Mouse (Mus musculus): ENCODE measurements around the gene Cyp2b9. TPM values are rescaled to one million over a fixed set of nuclear protein-coding genes. Genes with fewer than 3 reads are reported as not detected.
"Not testable (repeated sequence)": the region's sequence is repeated elsewhere in the genome, so short reads cannot be mapped to it uniquely, and the experiment has no call there.

Cyp2b9 gene
- polyA plus RNA-seq (2015; fragmentation: Nextera tagmentation; extraction: Ambion mirVana) = not detected in 2 replicates

DNA sequence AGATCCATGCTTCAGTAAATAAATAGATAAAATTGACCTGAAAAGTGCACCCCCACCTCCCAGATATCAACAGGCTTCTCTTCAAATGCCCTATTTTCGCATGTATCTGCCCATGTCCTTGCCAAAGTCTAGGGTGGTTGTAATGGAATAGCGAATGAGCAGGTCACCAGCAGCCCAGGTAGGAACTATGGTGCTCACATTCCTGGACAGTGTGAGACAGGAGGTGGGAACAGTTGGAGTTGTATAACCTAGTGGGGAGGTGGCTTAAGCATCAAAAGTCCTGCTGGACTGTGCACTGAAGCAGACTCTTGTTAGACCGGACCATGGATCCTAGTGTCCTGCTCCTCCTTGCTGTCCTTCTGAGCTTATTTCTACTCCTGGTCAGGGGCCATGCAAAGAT, at the start of gene Cyp2b9:
TSS of gene Cyp2b9 (plus strand) at position 301 of the 400 bp plus-strand sequence.
- not testable (repeated sequence) for H3K27me3 ChIP-seq (replicated peaks; ENCODE audit: control insufficient read depth, insufficient read depth, low read length); H3K27ac ChIP-seq (ENCODE audit: low read length); H3K4me3 ChIP-seq (ENCODE audit: low read length); H3K9me3 ChIP-seq (ENCODE audit: control insufficient read depth, low read length); H3K4me1 ChIP-seq (ENCODE audit: control insufficient read depth, insufficient read depth, low read length); H3K36me3 ChIP-seq (ENCODE audit: control insufficient read depth, insufficient read depth, low read length); H3K9ac ChIP-seq (ENCODE audit: low read depth, low read length); H3K4me2 ChIP-seq (ENCODE audit: low read depth, low read length); ATAC-seq
- 85% methylated on average over 2 of the region's 3 CpGs for WGBS

DNA sequence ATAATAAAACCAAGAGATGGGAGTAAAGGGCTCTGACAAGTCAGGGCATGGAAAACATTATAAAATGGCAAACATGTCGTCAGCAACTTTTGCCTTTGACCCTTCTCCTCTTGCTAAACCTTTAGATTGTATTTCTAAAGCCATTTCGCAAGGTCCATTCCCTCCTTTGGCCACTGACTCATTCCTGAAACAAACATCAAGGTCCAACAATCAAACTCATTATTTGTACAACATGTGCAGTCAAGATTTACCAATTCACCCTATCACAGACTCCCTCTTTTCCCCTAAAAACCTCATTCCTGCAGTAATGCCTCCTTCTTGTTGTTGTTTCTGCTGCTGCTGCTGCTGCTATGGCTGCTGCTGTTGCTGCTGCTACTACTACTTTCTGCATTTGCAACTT, 33.6 kb upstream of the Cyp2b9 start:
- H3K4me3 ChIP-seq (ENCODE audit: low read length); H3K9ac ChIP-seq (ENCODE audit: low read depth, low read length); H3K9me3 ChIP-seq (ENCODE audit: control insufficient read depth, low read length); H3K27me3 ChIP-seq (replicated peaks; ENCODE audit: control insufficient read depth, insufficient read depth, low read length); H3K36me3 ChIP-seq (ENCODE audit: control insufficient read depth, insufficient read depth, low read length); H3K4me1 ChIP-seq (ENCODE audit: control insufficient read depth, insufficient read depth, low read length); ATAC-seq; H3K27ac ChIP-seq (ENCODE audit: low read length); H3K4me2 ChIP-seq (ENCODE audit: low read depth, low read length): not testable (repeated sequence)
- no CpG with 5 or more reads among the region's 2 CpGs for WGBS

GRCm38 (mm10) chr7:26143657-26144056, 29.6 kb upstream of the Cyp2b9 start:
- not testable (repeated sequence) for H3K27ac ChIP-seq (ENCODE audit: low read length); H3K9ac ChIP-seq (ENCODE audit: low read depth, low read length); H3K27me3 ChIP-seq (replicated peaks; ENCODE audit: control insufficient read depth, insufficient read depth, low read length); H3K36me3 ChIP-seq (ENCODE audit: control insufficient read depth, insufficient read depth, low read length); ATAC-seq; H3K4me3 ChIP-seq (ENCODE audit: low read length); H3K4me2 ChIP-seq (ENCODE audit: low read depth, low read length); H3K4me1 ChIP-seq (ENCODE audit: control insufficient read depth, insufficient read depth, low read length); H3K9me3 ChIP-seq (ENCODE audit: control insufficient read depth, low read length)
- no CpG with 5 or more reads among the region's 3 CpGs for WGBS

- not testable (repeated sequence) for H3K4me1 ChIP-seq (ENCODE audit: control insufficient read depth, insufficient read depth, low read length); H3K4me2 ChIP-seq (ENCODE audit: low read depth, low read length); H3K27me3 ChIP-seq (replicated peaks; ENCODE audit: control insufficient read depth, insufficient read depth, low read length); ATAC-seq; H3K4me3 ChIP-seq (ENCODE audit: low read length); H3K36me3 ChIP-seq (ENCODE audit: control insufficient read depth, insufficient read depth, low read length); H3K9me3 ChIP-seq (ENCODE audit: control insufficient read depth, low read length); H3K9ac ChIP-seq (ENCODE audit: low read depth, low read length); H3K27ac ChIP-seq (ENCODE audit: low read length)
- 74% methylated on average over 2 of the region's 3 CpGs for WGBS
Measured at GRCm38 (mm10) chr7:26168765-26169536, 4.3 kb upstream of the Cyp2b9 start.

- Histone ChIP-seq H3K4me3 (ENCODE audit: low read length) (no peak overlapping the region), H3K4me2 (ENCODE audit: low read depth, low read length) (no peak overlapping the region), H3K9ac (ENCODE audit: low read depth, low read length) (no peak overlapping the region), H3K4me1 (ENCODE audit: control insufficient read depth, insufficient read depth, low read length) (no peaks in the 10 kb centered on the region), H3K9me3 (ENCODE audit: control insufficient read depth, low read length) (no peaks in the 10 kb centered on the region), H3K27ac (ENCODE audit: low read length) (no peak overlapping the region), H3K27me3 (replicated peaks; ENCODE audit: control insufficient read depth, insufficient read depth, low read length) (no peaks in the 10 kb centered on the region), H3K36me3 (ENCODE audit: control insufficient read depth, insufficient read depth, low read length) (no peaks in the 10 kb centered on the region)
- WGBS = 26% methylated on average over 2 of the region's 2 CpGs
- no peak for ATAC-seq
Measured at GRCm38 (mm10) chr7:26201083-26201482, 27.9 kb downstream of the Cyp2b9 start.

DNA sequence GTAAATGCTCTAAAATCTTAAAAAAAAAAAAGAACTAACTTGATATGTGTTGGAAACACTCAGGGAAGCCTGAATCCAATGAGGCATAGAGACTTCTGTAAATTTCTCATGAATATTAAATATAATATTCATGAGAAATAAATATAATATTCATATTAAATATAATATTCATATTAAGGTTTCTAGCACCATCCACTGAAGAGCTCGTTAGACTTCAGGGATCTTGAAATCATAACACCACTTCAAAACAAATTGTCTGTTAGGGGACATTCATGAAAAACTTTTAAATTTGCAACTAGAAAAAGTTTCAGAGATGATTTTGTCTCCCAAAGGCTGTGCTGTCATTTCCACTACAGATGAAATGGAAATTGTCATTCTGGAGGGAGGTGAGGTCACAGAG, 86.8 kb downstream of the Cyp2b9 start, which contains the start of gene Vmn1r184:
TSS of gene Vmn1r184 (plus strand) at position 301 of the 400 bp plus-strand sequence.
- not testable (repeated sequence) for H3K36me3 ChIP-seq (ENCODE audit: control insufficient read depth, insufficient read depth, low read length); H3K9me3 ChIP-seq (ENCODE audit: control insufficient read depth, low read length); H3K9ac ChIP-seq (ENCODE audit: low read depth, low read length); H3K4me3 ChIP-seq (ENCODE audit: low read length); H3K4me2 ChIP-seq (ENCODE audit: low read depth, low read length); H3K4me1 ChIP-seq (ENCODE audit: control insufficient read depth, insufficient read depth, low read length); H3K27ac ChIP-seq (ENCODE audit: low read length); ATAC-seq; H3K27me3 ChIP-seq (replicated peaks; ENCODE audit: control insufficient read depth, insufficient read depth, low read length)
- WGBS = 86% methylated on average over 1 of the region's 1 CpGs

Other genes starting within 250 kb of the Cyp2b9 start
- gene Cyp2b13, start 111.9 kb upstream of the Cyp2b9 start, polyA plus RNA-seq (2015; fragmentation: Nextera tagmentation; extraction: Ambion mirVana) = not detected in 2 replicates
- gene Vmn1r184, start 86.9 kb downstream of the Cyp2b9 start, polyA plus RNA-seq (2015; fragmentation: Nextera tagmentation; extraction: Ambion mirVana) = not detected in 2 replicates
- gene Cyp2a4, start 133.8 kb downstream of the Cyp2b9 start, polyA plus RNA-seq (2015; fragmentation: Nextera tagmentation; extraction: Ambion mirVana) = not detected in 2 replicates
- gene Nlrp9c, start 230.3 kb downstream of the Cyp2b9 start, polyA plus RNA-seq (2015; fragmentation: Nextera tagmentation; extraction: Ambion mirVana) = not detected in 2 replicates